Mouse (Mus musculus) heart, adult 2 months (tissue): Measurements from ENCODE around the gene Kcnv2.

Experiments
- CTCF ChIP-seq: fragments of 200-600 bp; IDR thresholded peaks from 2 replicates; pipeline ENCODE4 v1.8.1; 2022; ENCODE audit warnings: antibody characterized with exemption, mild to moderate bottlenecking, moderate library complexity
- EP300 ChIP-seq: fragments of 200-500 bp; IDR thresholded peaks from 2 replicates; pipeline ENCODE4 v1.6.1; 2011; ENCODE audit warnings: low read depth, low read length, control low read depth; ENCODE audit not compliant: insufficient read depth
- POLR2A ChIP-seq: fragments of 200-500 bp; IDR thresholded peaks from 2 replicates; pipeline ENCODE4 v1.6.1; 2011; ENCODE audit warnings: mild to moderate bottlenecking, low read depth, low read length, control low read depth; ENCODE audit not compliant: insufficient read depth

DNA sequence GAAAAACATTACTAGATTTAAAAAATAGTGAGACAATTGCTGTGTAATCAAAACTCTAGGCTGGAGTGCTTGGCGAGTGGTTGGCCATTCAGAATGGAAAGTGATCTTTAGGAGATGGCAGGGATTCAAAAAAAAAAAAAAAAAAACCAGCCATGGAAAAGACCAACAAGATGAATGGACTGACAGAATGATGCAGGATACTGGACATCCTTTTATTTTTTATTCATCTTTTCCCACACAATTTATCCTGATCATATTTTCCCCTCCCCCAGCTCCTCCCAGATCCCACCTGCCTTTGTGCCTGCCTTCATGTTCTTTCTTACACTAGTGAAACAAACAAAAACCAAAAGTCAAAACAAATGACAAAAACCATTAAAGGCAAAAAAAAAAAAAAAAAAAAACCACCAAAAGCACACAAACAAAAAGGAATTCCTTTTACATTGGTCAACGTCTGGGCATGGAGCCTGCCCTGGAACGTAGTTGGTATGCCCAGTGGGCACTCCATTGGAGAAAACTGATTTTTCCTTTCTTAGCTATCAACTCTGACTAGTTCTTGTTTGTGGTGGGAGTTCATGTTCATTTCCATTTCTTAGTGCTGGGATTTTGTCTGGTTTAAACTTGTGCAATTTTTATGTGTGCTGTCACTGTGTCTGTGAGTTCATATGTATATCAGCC lies 47.2 kb downstream of the Kcnv2 start:
- TF ChIP-seq CTCF, result no peak
- TF ChIP-seq POLR2A, result no peak
- TF ChIP-seq EP300, result no peak
